Mouse (Mus musculus): ENCODE data around the gene Pcmt1. TPM values are rescaled to one million over a fixed set of nuclear protein-coding genes. Genes with fewer than 3 reads are reported as not detected.

Gene Pcmt1
- polyA plus RNA-seq, 1 experiment from 2014 or later, result 110 TPM

DNA sequence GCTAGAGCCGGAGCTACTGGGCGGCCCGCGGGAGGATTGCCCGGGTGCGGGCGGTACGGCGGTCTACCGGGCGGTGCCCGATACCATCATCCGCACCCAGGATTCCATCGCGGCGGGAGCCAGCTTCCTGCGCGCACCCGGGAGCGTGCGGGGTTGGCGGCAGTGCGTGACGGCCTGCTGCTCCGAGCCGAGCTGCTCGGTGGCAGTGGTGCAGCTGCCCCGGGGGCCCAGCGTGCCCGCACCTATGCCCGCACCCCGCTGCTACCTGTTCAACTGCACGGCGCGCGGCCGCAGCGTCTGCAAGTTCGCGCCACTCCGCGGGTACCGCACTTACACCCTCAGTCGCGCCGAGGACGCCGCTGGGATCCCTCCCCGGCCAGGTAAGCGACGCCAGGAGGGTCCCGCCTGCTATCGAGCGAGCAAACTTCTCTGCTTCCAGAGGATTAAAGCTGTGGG lies 90.7 kb downstream of the Pcmt1 start:
- Histone ChIP-seq H3K27ac (ENCODE audit: low read depth) (no peak overlapping the region), H3K27me3 (replicated peaks; ENCODE audit: control insufficient read depth, insufficient read depth, low read length) (peaks cover 19% of the 10 kb centered on the region), H3K4me1 (replicated peaks; ENCODE audit: control insufficient read depth, insufficient read depth, low read length) (peaks cover 8% of the 10 kb centered on the region), H3K9me3 (ENCODE audit: control insufficient read depth, low read length) (no peaks in the 10 kb centered on the region), H3K4me2 (ENCODE audit: low read length) (peak overlapping the region; percentile 96), H3K36me3 (ENCODE audit: control insufficient read depth, insufficient read depth, low read length) (no peaks in the 10 kb centered on the region), H3K9ac (ENCODE audit: low read length) (peak overlapping the region; percentile 23; the same call in 1 of the 2 replicates), H3K4me3 (ENCODE audit: low read depth, low read length) (peak overlapping the region; percentile 61)
- DNase-seq (ENCODE audit: low spot score) (peak; percentile 57), ATAC-seq (replicated peaks; ENCODE audit: low FRiP score, low TSS enrichment, low read depth) (0 out of 2 replicates have a peak, but pooled peaks have one; percentile 49)
- WGBS, result under 1% methylated on average over 43 of the region's 54 CpGs

DNA sequence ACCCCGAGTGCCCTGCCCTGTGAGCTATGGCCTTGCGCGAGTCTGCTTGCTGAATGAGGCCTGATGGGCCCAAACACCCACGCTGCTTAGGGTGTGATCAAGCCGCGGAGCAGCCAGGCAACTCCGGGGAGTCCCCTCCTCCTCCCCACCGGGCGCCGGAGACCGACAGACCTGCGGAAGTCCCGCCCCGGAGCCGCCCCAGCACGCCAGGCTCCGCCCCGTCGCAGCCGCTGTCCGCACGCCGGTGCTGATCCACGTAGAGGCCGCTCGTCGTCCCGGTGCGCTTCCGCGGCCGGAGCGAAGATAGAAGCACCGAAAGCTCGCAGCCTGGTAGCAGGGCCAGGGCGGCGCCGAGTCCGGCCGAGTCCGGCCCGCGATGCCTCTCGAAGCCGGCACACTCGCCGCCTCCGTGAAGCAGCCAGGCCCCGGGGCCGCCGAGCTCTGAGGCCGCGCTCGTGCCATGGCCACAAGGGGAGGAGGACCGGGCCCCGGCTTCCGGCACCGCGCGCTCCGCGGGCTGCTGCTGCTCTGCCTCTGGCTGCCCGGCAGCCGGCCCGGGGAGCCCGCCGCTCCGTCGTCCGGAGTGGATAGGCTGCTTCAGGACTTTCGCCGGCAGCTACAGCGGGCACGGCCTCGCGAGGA lies 91.2 kb downstream of the Pcmt1 start, which contains the start of gene Lrp11:
Gene Lrp11, plus strand, starts transcription at position 209 of the 642 bp plus-strand sequence.
- under 1% methylated on average over 62 of the region's 76 CpGs for WGBS
- H3K9ac ChIP-seq (ENCODE audit: low read length), result peak within 1 kb of the TSS; percentile 37
- no peaks in the 10 kb centered on the region for H3K9me3 ChIP-seq (ENCODE audit: control insufficient read depth, low read length)
- H3K4me3 ChIP-seq (ENCODE audit: low read depth, low read length), result peak within 1 kb of the TSS; percentile 61
- peaks cover 19% of the 10 kb centered on the region for H3K27me3 ChIP-seq (replicated peaks; ENCODE audit: control insufficient read depth, insufficient read depth, low read length)
- H3K4me1 ChIP-seq (replicated peaks; ENCODE audit: control insufficient read depth, insufficient read depth, low read length), result peaks cover 8% of the 10 kb centered on the region
- H3K4me2 ChIP-seq (ENCODE audit: low read length), result peak within 1 kb of the TSS; percentile 96
- no peaks in the 10 kb centered on the region for H3K36me3 ChIP-seq (ENCODE audit: control insufficient read depth, insufficient read depth, low read length)
- DNase-seq (ENCODE audit: low spot score) (peak; percentile 98), ATAC-seq (replicated peaks; ENCODE audit: low FRiP score, low TSS enrichment, low read depth) (peak; percentile 96)
- H3K27ac ChIP-seq (ENCODE audit: low read depth), result no peak within 1 kb of the TSS

DNA sequence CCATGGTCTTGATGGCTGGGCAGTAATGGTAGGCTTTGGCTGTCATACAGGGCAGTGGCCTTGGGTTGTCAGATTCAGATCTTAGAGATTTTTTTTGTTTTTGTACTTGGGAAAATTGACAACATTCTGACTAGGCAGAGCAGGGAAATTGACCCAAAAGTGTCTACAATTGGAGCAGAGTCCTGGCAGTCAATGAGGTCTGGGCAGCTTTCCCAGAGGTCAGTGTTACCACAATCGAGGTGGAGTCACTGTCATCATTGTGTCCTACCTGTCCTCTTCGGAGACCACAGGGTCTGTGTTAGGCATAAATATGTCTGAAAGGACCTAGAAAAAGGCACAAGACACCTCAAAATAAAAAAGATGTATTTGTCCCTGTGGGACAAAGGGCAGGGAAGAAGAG lies 94.2 kb downstream of the Pcmt1 start:
- Histone ChIP-seq H3K4me2 (ENCODE audit: low read length) (no peak overlapping the region), H3K36me3 (ENCODE audit: control insufficient read depth, insufficient read depth, low read length) (no peaks in the 10 kb centered on the region), H3K27me3 (replicated peaks; ENCODE audit: control insufficient read depth, insufficient read depth, low read length) (peaks cover 15% of the 10 kb centered on the region), H3K9ac (ENCODE audit: low read length) (no peak overlapping the region), H3K4me1 (replicated peaks; ENCODE audit: control insufficient read depth, insufficient read depth, low read length) (peaks cover 10% of the 10 kb centered on the region), H3K27ac (ENCODE audit: low read depth) (no peak overlapping the region), H3K9me3 (ENCODE audit: control insufficient read depth, low read length) (no peaks in the 10 kb centered on the region), H3K4me3 (ENCODE audit: low read depth, low read length) (no peak overlapping the region)
- no peak for DNase-seq (ENCODE audit: low spot score)
- no peak for ATAC-seq (replicated peaks; ENCODE audit: low FRiP score, low TSS enrichment, low read depth)
- WGBS, result 73% methylated on average over 2 of the region's 2 CpGs

DNA sequence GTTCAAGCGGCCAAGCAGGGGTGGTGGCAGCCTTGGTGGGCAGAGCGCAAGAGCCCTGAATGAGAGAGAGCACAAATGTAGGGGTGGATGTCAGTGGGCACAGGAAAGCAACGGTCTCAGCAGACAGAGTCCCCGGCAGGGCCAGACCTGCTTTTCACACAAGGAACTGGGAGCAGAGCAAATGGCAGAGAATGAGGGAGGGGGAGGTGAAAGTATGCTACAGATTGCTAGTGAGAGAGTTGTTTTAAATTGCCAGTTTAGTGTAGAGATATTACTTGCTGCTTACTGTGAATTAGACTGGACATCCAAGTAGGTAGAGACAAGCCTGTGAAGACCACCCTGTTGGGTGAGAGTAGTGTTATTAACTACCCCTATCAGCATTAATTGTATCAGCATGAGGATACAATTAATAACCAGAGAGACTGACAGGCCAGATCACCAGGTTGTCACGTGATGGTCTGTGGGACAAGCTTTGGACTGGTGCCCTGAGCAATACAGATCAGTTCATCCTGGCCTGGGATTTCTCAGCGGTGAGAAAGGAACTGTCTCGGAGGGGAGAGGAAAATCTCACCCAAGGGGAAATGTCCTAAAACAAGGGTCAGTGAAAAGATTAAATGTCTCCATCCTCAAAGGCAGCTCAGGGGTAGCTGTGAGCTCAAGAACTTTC lies 97.9 kb downstream of the Pcmt1 start:
- H3K36me3 ChIP-seq (ENCODE audit: control insufficient read depth, insufficient read depth, low read length), result no peaks in the 10 kb centered on the region
- ATAC-seq (replicated peaks; ENCODE audit: low FRiP score, low TSS enrichment, low read depth) (no peak), DNase-seq (ENCODE audit: low spot score) (no peak)
- no peak overlapping the region for H3K27ac ChIP-seq (ENCODE audit: low read depth)
- H3K9me3 ChIP-seq (ENCODE audit: control insufficient read depth, low read length), result no peaks in the 10 kb centered on the region
- H3K4me2 ChIP-seq (ENCODE audit: low read length), result no peak overlapping the region
- WGBS, result 32% methylated on average over 7 of the region's 7 CpGs
- no peak overlapping the region for H3K9ac ChIP-seq (ENCODE audit: low read length)
- H3K4me1 ChIP-seq (replicated peaks; ENCODE audit: control insufficient read depth, insufficient read depth, low read length), result 0 out of 2 replicates have a peak, but pooled peaks cover 2% of the 10 kb centered on the region
- no peaks in the 10 kb centered on the region for H3K27me3 ChIP-seq (replicated peaks; ENCODE audit: control insufficient read depth, insufficient read depth, low read length)
- no peak overlapping the region for H3K4me3 ChIP-seq (ENCODE audit: low read depth, low read length)

DNA sequence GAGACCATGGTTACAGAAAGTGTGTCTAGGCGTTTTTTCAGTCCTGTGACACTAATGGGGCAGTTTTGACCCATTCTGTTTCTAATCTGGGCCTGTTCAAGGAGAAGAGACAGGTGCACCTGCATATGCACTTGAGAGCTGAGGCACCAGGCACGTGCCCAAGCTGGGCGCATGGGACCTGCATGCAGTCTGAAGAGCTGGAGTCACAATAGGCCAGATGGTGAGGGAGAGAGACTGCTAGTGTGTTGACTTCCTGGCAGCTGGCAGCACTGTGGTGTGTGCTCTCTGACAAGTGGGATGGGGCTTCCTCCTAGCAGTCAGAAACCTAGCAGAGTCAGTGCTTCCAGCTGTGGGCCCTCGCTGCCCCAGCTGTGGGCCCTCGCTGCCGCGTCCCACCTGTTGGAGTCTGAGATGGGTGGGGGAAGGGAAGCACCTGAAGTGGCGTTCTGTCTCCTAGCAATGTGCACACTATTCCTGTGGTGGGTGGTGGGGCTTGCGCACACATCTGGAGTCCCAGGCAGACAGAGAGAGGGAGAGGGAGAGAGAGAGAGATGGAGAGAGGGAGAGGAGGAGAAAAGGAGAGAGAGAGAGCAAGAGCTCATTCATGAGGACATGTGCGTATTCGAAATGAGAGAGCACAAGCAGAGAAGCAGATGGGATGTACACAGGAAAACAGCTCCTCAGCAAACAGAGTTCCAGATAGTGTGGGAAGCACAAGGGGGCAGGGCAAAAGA lies 98.6 kb downstream of the Pcmt1 start:
- Histone ChIP-seq H3K27ac (ENCODE audit: low read depth) (no peak overlapping the region), H3K36me3 (ENCODE audit: control insufficient read depth, insufficient read depth, low read length) (no peaks in the 10 kb centered on the region), H3K9me3 (ENCODE audit: control insufficient read depth, low read length) (no peaks in the 10 kb centered on the region), H3K4me2 (ENCODE audit: low read length) (no peak overlapping the region), H3K4me1 (replicated peaks; ENCODE audit: control insufficient read depth, insufficient read depth, low read length) (0 out of 2 replicates have a peak, but pooled peaks cover 2% of the 10 kb centered on the region), H3K4me3 (ENCODE audit: low read depth, low read length) (no peak overlapping the region), H3K9ac (ENCODE audit: low read length) (no peak overlapping the region), H3K27me3 (replicated peaks; ENCODE audit: control insufficient read depth, insufficient read depth, low read length) (no peaks in the 10 kb centered on the region)
- 32% methylated on average over 11 of the region's 11 CpGs for WGBS
- no peak for ATAC-seq (replicated peaks; ENCODE audit: low FRiP score, low TSS enrichment, low read depth)
- DNase-seq (ENCODE audit: low spot score), result no peak

DNA sequence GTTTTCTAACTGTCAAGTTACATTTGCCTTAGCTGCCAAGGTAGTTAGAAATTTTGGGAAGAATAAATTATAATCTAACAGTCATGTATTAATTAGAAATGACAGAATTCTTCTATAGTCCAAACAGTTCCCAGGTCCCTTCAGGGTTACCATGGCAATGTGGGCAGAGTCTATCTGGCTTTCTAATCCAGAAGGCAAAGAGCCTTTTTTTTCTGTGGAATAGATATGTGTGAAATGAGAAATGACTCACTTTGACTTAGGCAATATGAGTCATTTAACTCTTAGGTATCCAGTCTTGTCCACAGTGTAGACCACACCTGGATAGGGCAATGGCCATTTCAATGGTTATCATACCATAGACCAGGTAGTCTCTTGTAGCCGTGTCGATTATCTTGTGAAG lies 99.5 kb downstream of the Pcmt1 start:
- no peak overlapping the region for H3K9ac ChIP-seq (ENCODE audit: low read length)
- no peaks in the 10 kb centered on the region for H3K9me3 ChIP-seq (ENCODE audit: control insufficient read depth, low read length)
- WGBS, result 81% methylated on average over 2 of the region's 2 CpGs
- H3K4me3 ChIP-seq (ENCODE audit: low read depth, low read length), result no peak overlapping the region
- H3K27ac ChIP-seq (ENCODE audit: low read depth), result no peak overlapping the region
- DNase-seq (ENCODE audit: low spot score) (no peak), ATAC-seq (replicated peaks; ENCODE audit: low FRiP score, low TSS enrichment, low read depth) (no peak)
- H3K4me2 ChIP-seq (ENCODE audit: low read length), result no peak overlapping the region
- H3K27me3 ChIP-seq (replicated peaks; ENCODE audit: control insufficient read depth, insufficient read depth, low read length), result no peaks in the 10 kb centered on the region
- H3K4me1 ChIP-seq (replicated peaks; ENCODE audit: control insufficient read depth, insufficient read depth, low read length), result 0 out of 2 replicates have a peak, but pooled peaks cover 2% of the 10 kb centered on the region
- no peaks in the 10 kb centered on the region for H3K36me3 ChIP-seq (ENCODE audit: control insufficient read depth, insufficient read depth, low read length)

Other genes starting within 250 kb of the Pcmt1 start
- 3.8 and 4.7 TPM in 2 replicates for gene Ulbp1, start 207.5 kb downstream of the Pcmt1 start, polyA plus RNA-seq (2014; fragmentation: Nextera tagmentation; extraction: Ambion mirVana)
- gene Lrp11, start 91.3 kb downstream of the Pcmt1 start, polyA plus RNA-seq (2014; fragmentation: Nextera tagmentation; extraction: Ambion mirVana), result 6.1 and 7.3 TPM in 2 replicates
- 58.4 and 60.3 TPM in 2 replicates for gene Nup43, start 13.6 kb downstream of the Pcmt1 start, polyA plus RNA-seq (2014; fragmentation: Nextera tagmentation; extraction: Ambion mirVana)
- gene Lats1, start 78 bp upstream of the Pcmt1 start, polyA plus RNA-seq (2014; fragmentation: Nextera tagmentation; extraction: Ambion mirVana), result 15.8 and 16.5 TPM in 2 replicates
- 59.5 and 65.3 TPM in 2 replicates for gene Katna1, start 44.9 kb upstream of the Pcmt1 start, polyA plus RNA-seq (2014; fragmentation: Nextera tagmentation; extraction: Ambion mirVana)
- 65.8 and 69.5 TPM in 2 replicates for gene Ginm1, start 111.7 kb upstream of the Pcmt1 start, polyA plus RNA-seq (2014; fragmentation: Nextera tagmentation; extraction: Ambion mirVana)
- gene Ppil4, start 111.8 kb upstream of the Pcmt1 start, polyA plus RNA-seq (2014; fragmentation: Nextera tagmentation; extraction: Ambion mirVana), result 34.7 and 39.7 TPM in 2 replicates
- gene Zc3h12d, start 151.3 kb upstream of the Pcmt1 start, polyA plus RNA-seq (2014; fragmentation: Nextera tagmentation; extraction: Ambion mirVana), result 0.13 and 0.23 TPM in 2 replicates